Mouse (Mus musculus) lung, postnatal 0 days (tissue): Measurements from ENCODE around the gene Aadat.

Source experiments
- CTCF ChIP-seq: IDR thresholded peaks from 2 replicates; pipeline ENCODE4 v1.5.1; 2016; ENCODE audit warnings: antibody characterized with exemption, mild to moderate bottlenecking
- EP300 ChIP-seq: IDR thresholded peaks from 2 replicates; pipeline ENCODE4 v1.6.1; 2016; ENCODE audit warnings: antibody characterized with exemption, mild to moderate bottlenecking, control low read depth

GRCm38 (mm10) chr8:60518286-60518685 lies 12.6 kb downstream of the Aadat start:
- TF ChIP-seq CTCF (no peak), EP300 (no peak)
